Mouse (Mus musculus) liver, embryonic 12.5 days (tissue): ENCODE results near the gene Prickle3. TPM values are rescaled to one million over a fixed set of nuclear protein-coding genes. Genes with fewer than 3 reads are reported as not detected.
A peak's percentile ranks its signal among the peaks of the same experiment; 100 is the strongest.

Experiments used
- ATAC-seq: fragments of 200-750 bp; cut with Nextera tagmentation; 2 replicates; pipeline ENCODE4 v1.8.0; 2017; ENCODE audit warnings: moderate number of reproducible peaks, mild to moderate bottlenecking, moderate library complexity
- H3K27ac ChIP-seq: fragments of 300-500 bp; sonication (generic); 2 replicates; pipeline ENCODE4 v1.5.1; 2016; ENCODE audit warnings: mild to moderate bottlenecking
- H3K27me3 ChIP-seq: fragments of 300-500 bp; sonication (generic); replicated peaks from 2 replicates; pipeline ENCODE4 v1.6.1; 2016; ENCODE audit warnings: mild to moderate bottlenecking, moderate library complexity
- H3K36me3 ChIP-seq: fragments of 300-500 bp; sonication (generic); 2 replicates; pipeline ENCODE4 v1.6.1; 2016; ENCODE audit warnings: mild to moderate bottlenecking, moderate library complexity
- H3K4me1 ChIP-seq: fragments of 300-500 bp; sonication (generic); 2 replicates; pipeline ENCODE4 v1.6.1; 2016
- H3K4me2 ChIP-seq: fragments of 300-500 bp; sonication (generic); 2 replicates; pipeline ENCODE4 v1.6.1; 2016; ENCODE audit warnings: mild to moderate bottlenecking, moderate library complexity
- H3K4me3 ChIP-seq: fragments of 300-500 bp; sonication (generic); 2 replicates; pipeline ENCODE4 v1.5.1; 2016; ENCODE audit warnings: mild to moderate bottlenecking, moderate library complexity
- H3K9ac ChIP-seq: fragments of 300-500 bp; sonication (generic); 2 replicates; pipeline ENCODE4 v1.6.1; 2016; ENCODE audit warnings: mild to moderate bottlenecking, moderate library complexity
- H3K9me3 ChIP-seq: fragments of 300-500 bp; sonication (generic); replicated peaks from 2 replicates; pipeline ENCODE4 v1.6.1; 2016; ENCODE audit warnings: mild to moderate bottlenecking, moderate library complexity
- WGBS: fragments of 180-500 bp; shearing (Covaris S2); methylation state at CpG from one replicate; pipeline ENCODE4 v1.1.7; 2016; ENCODE audit not compliant: insufficient replicate concordance; 5-methylcytosine and 5-hydroxymethylcytosine counted together
- polyA plus RNA-seq: library from polyadenylated mRNA; unstranded; fragments of >200 nt; fragmentation: Nextera tagmentation; extraction: Ambion mirVana; gene quantifications from 2 replicates; pipeline ENCODE4 v1.2.1, GENCODE M21; 2016

Prickle3 gene
- polyA plus RNA-seq, result 1.3 and 1.4 TPM in 2 replicates

GRCm38 (mm10) chrX:7657221-7657639 lies at the start of gene Prickle3:
Gene Prickle3, plus strand, starts transcription at chrX:7657260.
- no peak within 1 kb of the TSS for H3K27ac ChIP-seq
- no peaks in the 10 kb centered on the region for H3K36me3 ChIP-seq
- peak within 1 kb of the TSS; percentile 64 for H3K9ac ChIP-seq
- peak within 1 kb of the TSS; percentile 54 for H3K4me3 ChIP-seq
- peak within 1 kb of the TSS; percentile 67 for H3K4me2 ChIP-seq
- no peaks in the 10 kb centered on the region for H3K27me3 ChIP-seq
- ATAC-seq, result peak; percentile 68
- peaks cover 12% of the 10 kb centered on the region; the same call in 1 of the 2 replicates for H3K4me1 ChIP-seq
- WGBS, result 23% methylated on average over 26 of the region's 26 CpGs
- no peaks in the 10 kb centered on the region for H3K9me3 ChIP-seq

GRCm38 (mm10) chrX:7610035-7610434 lies 47.0 kb upstream of the Prickle3 start:
- H3K4me2 ChIP-seq, result peak overlapping the region; percentile 51
- H3K27ac ChIP-seq, result no peak overlapping the region
- 11% methylated on average over 20 of the region's 21 CpGs for WGBS
- no peaks in the 10 kb centered on the region for H3K4me1 ChIP-seq
- H3K4me3 ChIP-seq, result peak overlapping the region; percentile 21; the same call in 1 of the 2 replicates
- ATAC-seq, result no peak
- no peaks in the 10 kb centered on the region for H3K9me3 ChIP-seq
- no peaks in the 10 kb centered on the region for H3K36me3 ChIP-seq
- peaks cover 40% of the 10 kb centered on the region for H3K27me3 ChIP-seq
- H3K9ac ChIP-seq, result no peak overlapping the region

- Histone ChIP-seq H3K27me3 (peaks cover 40% of the 10 kb centered on the region), H3K36me3 (no peaks in the 10 kb centered on the region), H3K9me3 (no peaks in the 10 kb centered on the region), H3K27ac (no peak overlapping the region), H3K4me1 (no peaks in the 10 kb centered on the region), H3K4me2 (peak overlapping the region; percentile 51), H3K9ac (no peak overlapping the region), H3K4me3 (peak overlapping the region; percentile 21; the same call in 1 of the 2 replicates)
- no peak for ATAC-seq
- WGBS, result 24% methylated on average over 26 of the region's 26 CpGs
These were observed 46.4 kb upstream of the Prickle3 start for GRCm38 (mm10) chrX:7610536-7611258.

DNA sequence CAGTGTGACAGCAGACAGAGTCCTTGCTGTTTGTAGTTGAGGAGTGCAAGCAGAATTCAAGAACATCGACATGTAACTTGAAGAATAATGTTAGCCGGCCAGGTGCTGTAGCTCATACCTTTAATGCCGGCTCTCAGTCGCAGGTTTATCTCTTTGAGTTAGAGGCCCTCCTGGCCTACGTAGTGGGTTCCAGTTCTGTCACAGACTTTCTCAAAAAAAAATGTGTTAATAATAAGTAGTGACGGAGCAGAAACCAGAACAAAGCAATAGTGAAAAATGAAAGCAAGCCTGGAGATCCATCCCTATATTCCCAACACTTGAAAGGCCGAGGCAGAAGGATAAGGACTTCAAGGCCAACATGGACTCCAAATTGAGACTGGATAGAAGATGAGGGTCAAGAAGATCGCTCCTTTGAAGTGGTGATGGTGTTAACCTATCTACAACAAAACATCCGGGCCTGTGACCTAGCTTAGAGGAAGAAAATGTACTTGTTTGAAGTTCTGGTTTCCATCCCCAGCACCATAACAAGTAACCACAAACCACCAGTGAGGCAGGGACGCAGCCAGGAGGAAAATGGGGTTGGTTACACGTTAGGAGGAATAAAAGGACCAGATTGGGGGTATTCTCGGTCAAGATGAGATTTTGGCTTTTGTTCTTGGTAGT lies 39.0 kb upstream of the Prickle3 start:
- no peaks in the 10 kb centered on the region for H3K4me1 ChIP-seq
- H3K9ac ChIP-seq, result no peak overlapping the region
- no peaks in the 10 kb centered on the region for H3K36me3 ChIP-seq
- ATAC-seq, result no peak
- no peaks in the 10 kb centered on the region for H3K27me3 ChIP-seq
- WGBS, result 62% methylated on average over 12 of the region's 12 CpGs
- H3K27ac ChIP-seq, result no peak overlapping the region
- H3K4me3 ChIP-seq, result no peak overlapping the region
- H3K9me3 ChIP-seq, result no peaks in the 10 kb centered on the region
- H3K4me2 ChIP-seq, result no peak overlapping the region

DNA sequence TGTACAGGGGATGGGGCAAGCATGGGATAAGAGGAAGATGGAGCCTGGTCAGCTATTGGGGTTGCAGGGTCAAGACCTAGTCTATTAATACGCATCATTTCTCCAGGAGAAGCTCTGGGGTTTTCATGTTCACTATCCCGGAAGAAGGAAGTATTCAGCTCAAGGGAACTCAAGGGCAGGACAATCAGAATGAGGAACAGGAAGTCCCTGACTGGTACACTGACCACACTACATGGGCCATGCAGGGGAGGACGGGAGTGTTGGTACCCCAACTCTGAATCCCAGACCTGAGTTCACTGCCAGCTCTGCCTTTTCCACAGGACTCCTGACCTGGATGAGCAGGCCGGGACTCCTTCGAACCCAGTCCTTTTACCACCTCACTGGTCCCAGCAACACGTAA lies 24.5 kb upstream of the Prickle3 start:
- Histone ChIP-seq H3K27ac (no peak overlapping the region), H3K4me1 (no peaks in the 10 kb centered on the region), H3K9ac (no peak overlapping the region), H3K4me2 (no peak overlapping the region), H3K36me3 (no peaks in the 10 kb centered on the region), H3K27me3 (no peaks in the 10 kb centered on the region; the same call in 1 of the 2 replicates), H3K9me3 (no peaks in the 10 kb centered on the region), H3K4me3 (no peak overlapping the region)
- WGBS, result 53% methylated on average over 6 of the region's 6 CpGs
- no peak for ATAC-seq

DNA sequence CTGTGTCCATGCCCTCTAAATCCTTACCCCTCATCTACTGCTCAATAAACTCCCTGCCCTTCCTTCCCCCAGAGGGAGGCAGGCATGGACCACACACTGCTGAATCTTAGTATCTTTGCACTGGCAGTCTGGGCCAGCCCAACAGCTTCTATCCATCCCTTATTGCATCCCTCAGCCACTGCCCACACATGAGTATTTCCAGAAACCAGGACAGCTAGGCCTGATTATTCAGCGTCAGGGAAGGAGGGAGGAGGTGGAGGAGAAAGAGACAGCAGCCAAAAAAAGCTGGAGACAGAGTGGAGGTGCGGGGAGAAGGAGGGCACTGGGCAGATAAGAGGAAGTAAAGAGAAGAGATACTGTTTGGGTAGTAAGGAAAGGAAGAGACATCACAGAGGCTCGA lies 22.0 kb upstream of the Prickle3 start:
- peaks cover 9% of the 10 kb centered on the region for H3K4me1 ChIP-seq
- H3K9ac ChIP-seq, result no peak overlapping the region
- no peak for ATAC-seq
- no peak overlapping the region for H3K27ac ChIP-seq
- H3K27me3 ChIP-seq, result peaks cover 15% of the 10 kb centered on the region
- no peaks in the 10 kb centered on the region for H3K9me3 ChIP-seq
- 24% methylated on average over 3 of the region's 3 CpGs for WGBS
- no peaks in the 10 kb centered on the region for H3K36me3 ChIP-seq
- no peak overlapping the region for H3K4me2 ChIP-seq
- no peak overlapping the region for H3K4me3 ChIP-seq

DNA sequence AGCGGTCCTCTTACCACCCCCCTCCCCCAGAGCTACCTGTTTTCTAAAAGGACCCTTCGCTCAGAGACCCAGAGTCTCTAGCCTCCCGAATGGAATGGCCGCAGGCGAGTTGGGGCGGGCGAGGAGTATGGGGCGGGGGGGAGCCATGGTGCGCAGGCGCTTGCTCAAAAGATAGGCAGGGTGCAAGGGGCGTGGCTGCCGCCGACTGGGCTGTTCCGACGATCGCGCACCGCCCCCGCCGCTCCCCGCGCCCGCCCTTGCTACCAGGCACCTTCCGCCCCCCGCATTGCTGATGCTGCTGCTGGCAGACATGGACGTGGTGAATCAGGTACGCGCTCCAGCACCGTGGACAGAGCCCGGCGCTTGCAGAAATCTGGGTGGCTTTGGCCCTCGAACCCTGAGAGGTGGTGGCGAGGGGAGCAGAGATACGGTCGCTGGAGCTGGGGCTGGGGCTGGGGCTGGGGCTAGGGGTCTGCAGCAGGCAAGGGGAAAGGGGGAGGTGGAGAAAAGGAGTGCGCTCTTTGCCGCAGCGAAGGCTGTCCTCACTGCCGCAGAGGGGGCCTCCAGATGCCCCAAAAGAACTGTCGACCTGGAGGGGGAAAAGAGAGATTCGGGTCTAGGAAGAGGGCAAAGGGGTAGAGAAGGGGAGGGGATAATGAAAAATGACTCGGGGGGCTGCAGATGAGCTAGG lies 18.5 kb upstream of the Prickle3 start, which contains the start of gene Syp:
Gene Syp, plus strand, starts transcription at position 71 of the 691 bp plus-strand sequence.
- peak within 1 kb of the TSS; percentile 39 for H3K4me3 ChIP-seq
- peak within 1 kb of the TSS; percentile 66 for H3K4me2 ChIP-seq
- no peaks in the 10 kb centered on the region for H3K9me3 ChIP-seq
- peaks cover 35% of the 10 kb centered on the region for H3K27me3 ChIP-seq
- WGBS, result 13% methylated on average over 37 of the region's 42 CpGs
- ATAC-seq, result peak; percentile 88
- 0 out of 2 replicates have a peak within 1 kb of the TSS, but pooled peaks have one; percentile 27 for H3K9ac ChIP-seq
- no peak within 1 kb of the TSS for H3K27ac ChIP-seq
- H3K36me3 ChIP-seq, result no peaks in the 10 kb centered on the region
- H3K4me1 ChIP-seq, result peaks cover 18% of the 10 kb centered on the region

DNA sequence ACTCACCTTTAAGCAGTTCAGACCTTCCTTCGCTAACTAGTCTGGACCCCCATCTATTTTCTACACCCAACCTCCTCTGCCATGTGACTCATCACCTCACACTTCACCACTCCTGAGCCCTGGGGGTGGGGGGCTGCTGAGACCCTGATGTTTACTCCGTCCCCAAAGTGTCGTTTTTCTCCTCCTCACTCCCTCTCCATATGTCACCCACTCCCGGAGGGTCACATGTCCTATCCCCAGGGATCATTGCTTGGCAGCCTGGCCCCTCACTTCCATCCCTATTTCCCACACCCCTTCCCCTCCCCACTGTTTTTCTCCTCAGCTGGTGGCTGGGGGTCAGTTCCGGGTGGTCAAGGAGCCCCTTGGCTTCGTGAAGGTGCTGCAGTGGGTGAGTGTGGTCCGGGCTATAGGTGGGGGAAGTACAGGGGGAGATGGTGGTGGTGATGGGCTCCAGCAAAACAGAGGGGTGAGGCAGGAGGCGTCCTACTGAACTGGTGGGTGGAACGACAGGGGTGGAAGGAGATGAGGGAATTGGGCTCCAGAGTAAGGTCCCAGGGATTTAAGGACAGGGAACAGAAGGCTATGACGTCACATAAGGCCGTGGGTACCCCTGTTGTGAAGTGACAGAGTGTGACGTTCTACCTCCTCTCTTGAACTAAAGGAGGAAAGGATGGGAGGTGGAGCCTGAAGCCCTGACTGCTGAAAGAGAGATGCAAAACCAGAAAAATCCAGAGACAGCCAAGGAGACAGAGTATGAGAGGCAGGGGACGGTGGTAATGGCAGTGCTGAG lies 17.3 kb upstream of the Prickle3 start:
- H3K4me2 ChIP-seq, result no peak overlapping the region
- 18% methylated on average over 13 of the region's 13 CpGs for WGBS
- H3K27ac ChIP-seq, result no peak overlapping the region
- H3K9ac ChIP-seq, result no peak overlapping the region
- H3K4me3 ChIP-seq, result no peak overlapping the region
- no peaks in the 10 kb centered on the region for H3K36me3 ChIP-seq
- peaks cover 18% of the 10 kb centered on the region for H3K4me1 ChIP-seq
- peaks cover 39% of the 10 kb centered on the region for H3K27me3 ChIP-seq
- no peaks in the 10 kb centered on the region for H3K9me3 ChIP-seq
- no peak for ATAC-seq

DNA sequence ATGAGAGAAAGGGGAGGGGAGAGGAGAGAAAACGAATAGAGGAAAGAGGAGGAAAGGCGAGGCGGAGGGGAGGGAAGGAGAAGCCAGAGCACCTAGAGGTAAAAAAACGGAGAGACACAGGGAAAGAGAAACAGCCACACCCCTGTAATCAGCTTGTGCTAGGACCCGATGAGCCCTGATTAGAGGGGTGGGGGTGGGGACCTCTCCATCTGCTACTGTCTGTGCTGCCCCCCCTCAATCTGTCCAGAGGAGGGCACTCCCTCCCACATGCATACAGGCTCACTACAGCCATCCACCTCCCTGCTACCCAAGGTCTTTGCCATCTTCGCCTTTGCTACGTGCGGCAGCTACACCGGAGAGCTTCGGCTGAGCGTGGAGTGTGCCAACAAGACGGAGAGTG lies 16.3 kb upstream of the Prickle3 start:
- no peak overlapping the region for H3K4me3 ChIP-seq
- no peaks in the 10 kb centered on the region for H3K36me3 ChIP-seq
- no peaks in the 10 kb centered on the region for H3K9me3 ChIP-seq
- peaks cover 39% of the 10 kb centered on the region for H3K27me3 ChIP-seq
- peaks cover 18% of the 10 kb centered on the region for H3K4me1 ChIP-seq
- H3K9ac ChIP-seq, result no peak overlapping the region
- H3K27ac ChIP-seq, result no peak overlapping the region
- 24% methylated on average over 10 of the region's 12 CpGs for WGBS
- peak; percentile 42 for ATAC-seq
- peak overlapping the region; percentile 22 for H3K4me2 ChIP-seq

GRCm38 (mm10) chrX:7645349-7645748 lies 11.7 kb upstream of the Prickle3 start:
- Histone ChIP-seq H3K4me2 (no peak overlapping the region), H3K27ac (no peak overlapping the region), H3K9me3 (no peaks in the 10 kb centered on the region), H3K4me3 (no peak overlapping the region), H3K4me1 (peaks cover 21% of the 10 kb centered on the region), H3K9ac (no peak overlapping the region), H3K27me3 (peaks cover 24% of the 10 kb centered on the region), H3K36me3 (no peaks in the 10 kb centered on the region)
- no peak for ATAC-seq
- 5% methylated on average over 5 of the region's 5 CpGs for WGBS

DNA sequence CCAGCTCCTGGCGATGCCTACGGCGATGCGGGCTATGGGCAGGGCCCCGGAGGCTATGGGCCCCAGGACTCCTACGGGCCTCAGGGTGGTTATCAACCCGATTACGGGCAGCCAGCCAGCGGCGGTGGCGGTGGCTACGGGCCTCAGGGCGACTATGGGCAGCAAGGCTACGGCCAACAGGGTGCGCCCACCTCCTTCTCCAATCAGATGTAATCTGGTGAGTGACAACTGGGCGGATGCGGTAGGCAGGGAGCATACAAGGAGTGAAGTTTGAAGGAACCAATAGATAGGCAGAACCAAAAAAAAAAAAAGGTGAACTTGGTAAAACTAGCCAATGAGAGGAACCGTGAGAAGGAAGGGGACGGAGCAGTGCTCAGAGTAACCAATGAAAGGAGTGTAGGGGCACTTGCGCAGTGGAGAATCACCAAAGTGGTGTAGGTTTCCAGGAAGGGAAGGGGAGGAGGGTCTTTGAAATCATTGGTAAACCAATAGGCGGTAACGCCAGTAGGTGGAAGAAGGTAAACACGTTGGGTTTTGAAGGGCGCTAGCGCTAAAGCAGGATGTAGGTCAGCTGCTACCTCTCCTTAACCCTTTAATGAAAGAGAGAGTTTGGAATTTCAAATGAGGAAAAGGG lies 8.3 kb upstream of the Prickle3 start:
- 11% methylated on average over 25 of the region's 25 CpGs for WGBS
- Histone ChIP-seq H3K27me3 (peaks cover 2% of the 10 kb centered on the region; the same call in 1 of the 2 replicates), H3K4me2 (peak overlapping the region; percentile 71), H3K4me1 (peaks cover 13% of the 10 kb centered on the region), H3K27ac (peak overlapping the region; percentile 89), H3K36me3 (no peaks in the 10 kb centered on the region), H3K4me3 (peak overlapping the region; percentile 59), H3K9me3 (no peaks in the 10 kb centered on the region), H3K9ac (peak overlapping the region; percentile 75)
- peak; percentile 95 for ATAC-seq
